Mouse (Mus musculus): Measurements from ENCODE around the gene Pik3ca.

DNA sequence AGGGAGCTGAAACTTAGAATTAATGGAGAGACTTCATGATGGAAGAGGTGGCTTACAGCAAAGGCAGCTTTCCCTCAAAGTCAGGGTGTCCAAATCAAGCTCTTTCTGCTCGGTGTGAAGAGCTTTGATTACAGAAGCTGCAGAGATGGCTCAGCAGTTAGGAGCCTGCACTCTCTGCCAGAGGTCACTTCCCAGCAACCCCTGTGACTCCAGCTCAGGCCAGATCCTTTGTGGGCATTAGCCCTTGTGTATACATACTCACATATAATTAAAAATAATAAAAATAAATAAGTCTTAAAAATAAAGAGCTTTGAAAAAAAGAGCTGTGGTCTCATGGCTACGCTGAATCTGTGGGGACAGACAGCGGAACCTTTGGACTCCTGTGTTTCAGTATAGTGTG is 4.1 kb downstream of the Pik3ca start:
- no peak for TF ChIP-seq CTCF (conservative IDR thresholded peaks at IDR 0.05; ENCODE audit: low read length)
- TF ChIP-seq POU5F1 (IDR thresholded peaks at IDR 0.05; ENCODE audit: borderline replicate concordance, low read length) = no peak
- no peak for TF ChIP-seq NANOG (IDR thresholded peaks at IDR 0.05; ENCODE audit: borderline replicate concordance, low read length)
